Mouse (Mus musculus): ENCODE results near the gene Rbms2. TPM values are rescaled to one million over a fixed set of nuclear protein-coding genes. Genes with fewer than 3 reads are reported as not detected.
A peak's percentile ranks its signal among the peaks of the same experiment; 100 is the strongest.

The Rbms2 gene
- polyA plus RNA-seq, 1 experiment from 2014 or later = 19.5 TPM

GRCm38 (mm10) chr10:128110103-128110761 lies 69.9 kb downstream of the Rbms2 start:
- ATAC-seq (ENCODE audit: low FRiP score) = no peak
- H3K4me1 ChIP-seq (replicated peaks; ENCODE audit: control insufficient read depth, insufficient read depth, low read length) = no peaks in the 10 kb centered on the region
- peaks cover 10% of the 10 kb centered on the region; the same call in 1 of the 2 replicates for H3K36me3 ChIP-seq (ENCODE audit: control insufficient read depth, insufficient read depth, low read length)
- no peak for DNase-seq (ENCODE audit: low spot score)
- WGBS = 89% methylated on average over 4 of the region's 4 CpGs
- H3K27me3 ChIP-seq (ENCODE audit: control insufficient read depth, insufficient read depth, low read length) = no peaks in the 10 kb centered on the region
- no peak overlapping the region for H3K4me2 ChIP-seq (replicated peaks; ENCODE audit: low read depth, low read length)
- H3K9me3 ChIP-seq (ENCODE audit: control insufficient read depth, low read length) = no peaks in the 10 kb centered on the region
- no peak overlapping the region for H3K4me3 ChIP-seq (ENCODE audit: low read depth, low read length)
- no peak overlapping the region for H3K27ac ChIP-seq (ENCODE audit: low read depth, low read length)
- no peak overlapping the region for H3K9ac ChIP-seq (ENCODE audit: low read depth, low read length)

DNA sequence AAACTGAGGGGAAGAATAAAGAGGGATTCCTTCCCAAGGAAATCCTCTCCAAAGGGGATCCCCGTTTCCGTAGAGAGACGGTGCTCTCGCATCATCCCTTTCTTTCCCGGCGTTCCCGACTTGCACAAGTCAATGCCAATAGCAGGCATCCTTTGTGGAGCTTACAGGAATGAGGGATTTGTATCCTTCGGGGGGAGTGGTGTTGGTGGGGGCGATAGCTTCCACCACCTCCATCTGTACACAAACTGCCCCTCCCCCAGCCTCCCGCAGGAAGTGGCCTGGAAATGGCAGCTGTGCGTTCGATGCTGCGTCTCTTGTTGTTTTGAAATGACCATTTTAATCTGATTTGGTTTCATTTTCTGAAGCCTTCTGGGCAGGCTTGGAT lies 82.5 kb downstream of the Rbms2 start:
- DNase-seq (ENCODE audit: low spot score) = peak; percentile 71
- H3K27ac ChIP-seq (ENCODE audit: low read depth, low read length) = peak overlapping the region; percentile 77
- H3K4me2 ChIP-seq (replicated peaks; ENCODE audit: low read depth, low read length) = peak overlapping the region; percentile 54
- H3K4me3 ChIP-seq (ENCODE audit: low read depth, low read length) = peak overlapping the region; percentile 100
- WGBS = 0% methylated on average over 13 of the region's 13 CpGs
- H3K27me3 ChIP-seq (ENCODE audit: control insufficient read depth, insufficient read depth, low read length) = no peaks in the 10 kb centered on the region
- H3K9ac ChIP-seq (ENCODE audit: low read depth, low read length) = peak overlapping the region; percentile 89
- ATAC-seq (ENCODE audit: low FRiP score) = no peak
- no peaks in the 10 kb centered on the region for H3K9me3 ChIP-seq (ENCODE audit: control insufficient read depth, low read length)
- 0 out of 2 replicates have a peak, but pooled peaks cover 10% of the 10 kb centered on the region for H3K4me1 ChIP-seq (replicated peaks; ENCODE audit: control insufficient read depth, insufficient read depth, low read length)
- H3K36me3 ChIP-seq (ENCODE audit: control insufficient read depth, insufficient read depth, low read length) = no peaks in the 10 kb centered on the region

DNA sequence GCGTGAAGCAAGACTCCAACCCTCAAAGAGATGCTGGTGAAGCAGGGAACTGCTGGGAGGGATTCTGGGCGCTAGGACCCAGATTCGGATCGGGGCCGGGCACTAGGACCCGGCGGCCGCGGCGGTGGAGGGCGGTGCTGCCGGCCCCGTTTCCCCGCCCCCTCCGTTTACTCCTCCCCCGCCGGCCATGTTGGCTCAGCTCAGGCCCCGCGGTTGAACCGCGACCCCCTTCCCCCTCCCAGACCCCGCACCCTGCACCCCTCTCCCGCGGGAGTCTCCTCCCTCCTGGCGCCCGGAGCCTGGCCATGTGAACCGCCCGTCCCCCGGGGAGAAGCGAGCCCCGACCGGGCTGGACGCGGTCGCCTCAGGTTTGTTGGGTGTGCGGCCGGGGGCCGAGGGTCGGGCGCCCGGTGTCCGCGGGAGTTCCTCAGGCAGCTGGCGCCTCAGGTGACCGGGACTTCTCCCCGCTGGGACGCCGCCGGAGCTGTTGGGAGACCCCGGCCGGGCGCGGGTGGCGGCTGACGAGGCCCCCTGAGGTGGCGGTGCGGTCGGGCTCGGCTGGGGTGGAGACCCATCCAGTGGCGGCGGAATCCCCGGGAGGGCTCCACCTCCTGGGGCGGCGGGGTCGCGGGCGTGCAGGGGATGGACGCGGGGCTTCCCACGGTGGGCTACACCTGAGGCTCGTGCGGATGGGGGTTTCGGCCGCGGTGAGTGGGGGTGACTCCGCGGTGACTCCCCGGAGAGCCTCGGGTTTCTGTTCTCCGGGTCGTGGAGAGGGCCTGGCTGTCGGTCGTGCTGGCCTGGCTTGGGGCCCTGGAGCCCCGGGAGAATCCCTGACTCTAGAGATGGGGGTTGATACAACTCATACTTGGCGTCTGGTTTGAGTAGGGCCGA lies 83.2 kb downstream of the Rbms2 start:
- WGBS = under 1% methylated on average over 74 of the region's 86 CpGs
- Histone ChIP-seq H3K9me3 (ENCODE audit: control insufficient read depth, low read length) (no peaks in the 10 kb centered on the region), H3K4me1 (replicated peaks; ENCODE audit: control insufficient read depth, insufficient read depth, low read length) (peaks cover 13% of the 10 kb centered on the region), H3K9ac (ENCODE audit: low read depth, low read length) (peak overlapping the region; percentile 89), H3K36me3 (ENCODE audit: control insufficient read depth, insufficient read depth, low read length) (no peaks in the 10 kb centered on the region), H3K4me2 (replicated peaks; ENCODE audit: low read depth, low read length) (peak overlapping the region; percentile 54), H3K27me3 (ENCODE audit: control insufficient read depth, insufficient read depth, low read length) (no peaks in the 10 kb centered on the region), H3K4me3 (ENCODE audit: low read depth, low read length) (peak overlapping the region; percentile 100), H3K27ac (ENCODE audit: low read depth, low read length) (peak overlapping the region; percentile 77)
- ATAC-seq (ENCODE audit: low FRiP score) (peak; percentile 71), DNase-seq (ENCODE audit: low spot score) (peak; percentile 96)

GRCm38 (mm10) chr10:128096313-128096692 lies 83.8 kb downstream of the Rbms2 start:
- H3K9ac ChIP-seq (ENCODE audit: low read depth, low read length) = no peak overlapping the region; the same call in 1 of the 2 replicates
- DNase-seq (ENCODE audit: low spot score) = no peak
- H3K4me2 ChIP-seq (replicated peaks; ENCODE audit: low read depth, low read length) = peak overlapping the region; percentile 13; the same call in 1 of the 2 replicates
- peak overlapping the region; percentile 100 for H3K4me3 ChIP-seq (ENCODE audit: low read depth, low read length)
- no peaks in the 10 kb centered on the region for H3K36me3 ChIP-seq (ENCODE audit: control insufficient read depth, insufficient read depth, low read length)
- ATAC-seq (ENCODE audit: low FRiP score) = no peak
- WGBS = 20% methylated on average over 4 of the region's 4 CpGs
- no peaks in the 10 kb centered on the region for H3K9me3 ChIP-seq (ENCODE audit: control insufficient read depth, low read length)
- no peak overlapping the region for H3K27ac ChIP-seq (ENCODE audit: low read depth, low read length)
- H3K4me1 ChIP-seq (replicated peaks; ENCODE audit: control insufficient read depth, insufficient read depth, low read length) = peaks cover 20% of the 10 kb centered on the region
- H3K27me3 ChIP-seq (ENCODE audit: control insufficient read depth, insufficient read depth, low read length) = no peaks in the 10 kb centered on the region

GRCm38 (mm10) chr10:128095003-128095636 lies 85.0 kb downstream of the Rbms2 start:
- Histone ChIP-seq H3K4me3 (ENCODE audit: low read depth, low read length) (peak overlapping the region; percentile 79; the same call in 1 of the 2 replicates), H3K27me3 (ENCODE audit: control insufficient read depth, insufficient read depth, low read length) (no peaks in the 10 kb centered on the region), H3K9me3 (ENCODE audit: control insufficient read depth, low read length) (no peaks in the 10 kb centered on the region), H3K36me3 (ENCODE audit: control insufficient read depth, insufficient read depth, low read length) (no peaks in the 10 kb centered on the region), H3K27ac (ENCODE audit: low read depth, low read length) (no peak overlapping the region), H3K4me2 (replicated peaks; ENCODE audit: low read depth, low read length) (peak overlapping the region; percentile 41; the same call in 1 of the 2 replicates), H3K9ac (ENCODE audit: low read depth, low read length) (no peak overlapping the region), H3K4me1 (replicated peaks; ENCODE audit: control insufficient read depth, insufficient read depth, low read length) (peaks cover 20% of the 10 kb centered on the region)
- 26% methylated on average over 9 of the region's 9 CpGs for WGBS
- no peak for ATAC-seq (ENCODE audit: low FRiP score)
- no peak for DNase-seq (ENCODE audit: low spot score)

- peak; percentile 84 for DNase-seq (ENCODE audit: low spot score)
- peak overlapping the region; percentile 39; the same call in 1 of the 2 replicates for H3K27ac ChIP-seq (ENCODE audit: low read depth, low read length)
- peak overlapping the region; percentile 79 for H3K4me3 ChIP-seq (ENCODE audit: low read depth, low read length)
- H3K4me2 ChIP-seq (replicated peaks; ENCODE audit: low read depth, low read length) = peak overlapping the region; percentile 41
- H3K36me3 ChIP-seq (ENCODE audit: control insufficient read depth, insufficient read depth, low read length) = no peaks in the 10 kb centered on the region; the same call in 1 of the 2 replicates
- H3K9me3 ChIP-seq (ENCODE audit: control insufficient read depth, low read length) = no peaks in the 10 kb centered on the region
- H3K27me3 ChIP-seq (ENCODE audit: control insufficient read depth, insufficient read depth, low read length) = no peaks in the 10 kb centered on the region
- WGBS = 11% methylated on average over 19 of the region's 19 CpGs
- H3K4me1 ChIP-seq (replicated peaks; ENCODE audit: control insufficient read depth, insufficient read depth, low read length) = peaks cover 20% of the 10 kb centered on the region
- ATAC-seq (ENCODE audit: low FRiP score) = peak; percentile 64
- H3K9ac ChIP-seq (ENCODE audit: low read depth, low read length) = peak overlapping the region; percentile 34; the same call in 1 of the 2 replicates
Observed at GRCm38 (mm10) chr10:128094340-128094968, 85.6 kb downstream of the Rbms2 start.

DNA sequence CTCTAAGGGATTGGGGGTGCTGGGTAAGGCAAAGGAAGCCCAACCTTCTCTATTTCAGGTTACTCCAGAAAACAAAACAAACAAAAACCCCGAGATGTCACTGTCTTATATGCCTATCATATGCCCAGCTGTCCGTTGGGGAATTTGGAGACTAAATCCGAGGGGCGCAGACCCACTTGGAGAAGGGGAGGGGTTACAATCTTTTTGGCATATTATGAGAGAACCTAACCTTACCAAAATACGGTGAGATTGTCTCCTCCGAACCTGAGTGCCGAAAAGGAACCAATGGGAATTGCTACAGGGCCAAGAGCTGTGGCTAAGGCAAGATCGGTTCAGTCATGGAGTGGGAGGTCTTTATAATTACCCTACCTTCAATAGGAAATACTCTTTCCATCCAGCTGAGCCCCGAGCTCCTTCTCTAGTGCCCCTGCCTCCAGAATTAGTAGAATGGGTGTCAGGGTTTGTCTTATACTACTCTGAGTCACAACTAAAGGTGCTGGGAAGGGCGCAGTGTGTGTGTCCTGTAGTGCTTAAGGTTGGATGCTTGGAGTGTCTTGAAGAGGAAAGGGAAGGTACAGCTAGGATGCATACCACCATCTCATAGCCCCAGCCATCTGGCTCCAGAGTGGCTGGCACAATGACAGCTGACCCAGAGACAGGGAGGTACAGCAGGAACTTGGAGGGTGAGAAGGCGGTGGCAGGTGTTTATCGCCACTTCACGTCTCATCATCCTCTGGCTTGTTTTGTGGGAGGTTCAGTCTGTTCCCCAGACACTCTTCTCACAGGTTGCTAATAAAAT lies 86.4 kb downstream of the Rbms2 start:
- peaks cover 20% of the 10 kb centered on the region for H3K4me1 ChIP-seq (replicated peaks; ENCODE audit: control insufficient read depth, insufficient read depth, low read length)
- H3K4me3 ChIP-seq (ENCODE audit: low read depth, low read length) = peak overlapping the region; percentile 79
- H3K9ac ChIP-seq (ENCODE audit: low read depth, low read length) = peak overlapping the region; percentile 81
- no peaks in the 10 kb centered on the region for H3K27me3 ChIP-seq (ENCODE audit: control insufficient read depth, insufficient read depth, low read length)
- peak overlapping the region; percentile 91 for H3K4me2 ChIP-seq (replicated peaks; ENCODE audit: low read depth, low read length)
- H3K36me3 ChIP-seq (ENCODE audit: control insufficient read depth, insufficient read depth, low read length) = peaks cover 1% of the 10 kb centered on the region
- DNase-seq (ENCODE audit: low spot score) (peak; percentile 26), ATAC-seq (ENCODE audit: low FRiP score) (no peak)
- 24% methylated on average over 13 of the region's 13 CpGs for WGBS
- peak overlapping the region; percentile 94; the same call in 1 of the 2 replicates for H3K27ac ChIP-seq (ENCODE audit: low read depth, low read length)
- no peaks in the 10 kb centered on the region for H3K9me3 ChIP-seq (ENCODE audit: control insufficient read depth, low read length)

Data from hindbrain, embryonic 11.5 days (tissue).